Mouse (Mus musculus) ovary, adult 18-20 months (tissue): ENCODE results near the gene Fars2.
"Not testable (repeated sequence)": the region's sequence is repeated elsewhere in the genome, so short reads cannot be mapped to it uniquely, and the experiment has no call there.

Source experiments
- DNase-seq: peaks from one replicate; pipeline ENCODE4 v3.0.0; 2022; ENCODE audit warnings: low spot score, mixed read lengths

The Fars2 gene

DNA sequence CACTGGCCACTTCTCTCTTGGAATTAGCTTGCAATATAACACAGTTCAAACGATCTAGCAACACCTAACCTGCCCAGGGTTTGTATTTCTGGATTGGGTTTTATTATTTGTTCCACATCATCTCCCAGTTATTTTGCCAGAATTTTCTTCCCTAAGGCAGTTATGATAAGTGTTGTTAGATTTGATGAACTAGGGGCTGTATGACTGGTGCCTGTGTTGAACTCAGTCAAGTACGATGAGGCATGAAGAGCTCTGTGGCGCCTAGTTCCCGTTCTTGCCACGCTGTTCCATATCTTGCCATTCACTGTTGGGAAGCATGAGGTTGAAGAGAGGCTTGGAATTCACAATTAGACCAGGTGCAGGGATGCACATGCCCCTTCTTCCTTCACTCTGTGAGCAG is 177.3 kb downstream of the Fars2 start:
- no peak for DNase-seq

DNA sequence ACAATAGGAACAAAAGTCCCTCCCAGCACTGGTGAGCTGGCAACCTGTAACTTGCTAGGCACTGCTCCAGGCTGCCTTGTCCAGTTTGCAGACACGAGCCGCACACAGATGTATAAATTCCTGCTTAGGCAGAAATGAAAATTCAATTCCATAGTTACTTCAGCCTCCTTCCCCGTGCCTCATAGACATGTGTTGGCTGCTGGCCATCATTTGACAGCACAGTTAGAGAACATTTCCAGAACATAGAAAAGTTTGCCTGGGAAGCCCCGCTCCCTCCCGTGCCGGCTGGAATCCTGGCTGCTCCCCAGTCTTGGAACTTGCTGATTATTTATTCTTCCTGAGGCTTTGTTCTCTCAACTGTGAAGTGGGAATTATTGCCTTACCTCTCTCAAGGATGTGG is 178.6 kb downstream of the Fars2 start:
- peak; percentile 10 for DNase-seq

DNA sequence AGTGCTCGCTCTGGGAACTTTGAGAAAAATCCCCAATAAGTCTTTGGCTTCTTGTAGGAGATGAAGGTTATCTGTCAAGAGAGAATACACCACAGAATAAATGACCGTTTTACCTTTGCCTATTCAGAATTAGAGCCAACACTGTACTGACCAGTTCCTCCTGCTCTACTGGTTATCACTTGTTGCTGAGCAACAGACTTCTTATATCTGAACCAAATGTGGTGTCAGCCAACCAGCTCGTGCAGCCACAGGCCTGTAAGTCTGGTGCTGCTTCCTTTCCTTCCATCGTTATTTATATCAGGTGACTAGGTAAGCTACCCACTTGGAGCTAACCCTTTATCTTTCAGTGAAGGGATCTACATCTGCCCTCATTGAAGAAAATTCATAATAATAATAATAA is 179.4 kb downstream of the Fars2 start:
- no peak for DNase-seq

DNA sequence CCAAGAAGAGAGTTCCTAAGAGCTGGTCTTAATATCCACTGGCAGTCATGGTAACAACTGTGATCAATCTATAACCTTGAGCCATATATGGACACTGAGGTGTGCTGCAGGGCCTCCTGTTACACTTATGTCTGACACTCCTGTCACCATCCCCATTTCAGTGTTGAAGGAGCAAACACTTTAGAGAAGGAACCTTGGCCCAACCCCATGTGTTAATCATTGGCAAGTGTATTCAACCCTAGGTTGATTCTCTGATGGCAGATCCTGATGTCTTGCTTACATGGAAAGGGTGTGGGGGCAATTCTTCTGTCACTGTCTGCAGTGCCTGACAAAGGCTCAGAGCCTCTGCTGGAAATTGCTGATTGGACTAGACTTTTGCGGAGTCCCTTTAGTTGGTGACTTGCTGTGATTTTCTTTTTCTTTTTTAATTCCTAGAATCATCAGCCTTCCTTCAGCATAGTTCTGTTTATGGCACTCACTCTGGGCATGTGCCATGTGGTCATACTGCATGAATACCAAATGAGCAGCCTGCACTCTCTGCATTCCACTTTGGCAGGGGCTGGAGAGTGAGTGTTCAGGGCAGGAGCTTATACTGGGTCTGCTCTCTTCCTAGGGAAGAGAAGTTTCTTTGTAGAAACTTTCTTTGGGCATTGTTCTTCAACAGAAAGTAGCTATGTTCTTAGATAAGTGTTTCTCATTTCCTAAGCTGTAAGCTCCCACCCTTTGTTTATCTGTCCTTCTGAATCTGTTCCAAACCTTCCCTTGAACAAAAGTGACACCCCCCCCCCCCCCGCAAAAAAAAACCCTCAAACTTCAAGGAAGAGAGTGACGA is 181.0 kb downstream of the Fars2 start:
- DNase-seq, result no peak

DNA sequence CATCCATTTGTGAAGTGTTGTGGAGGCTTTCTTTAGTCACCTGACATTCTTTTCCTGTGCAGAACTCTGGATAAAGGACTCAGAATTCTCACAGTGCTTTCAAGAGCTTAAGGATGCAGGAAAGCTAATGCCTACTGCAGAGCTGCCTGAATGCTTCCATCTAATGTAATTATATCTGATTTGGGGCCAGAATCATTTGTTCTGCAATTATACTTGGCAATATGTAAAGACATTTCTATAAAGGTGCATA is 181.5 kb downstream of the Fars2 start:
- DNase-seq, result no peak

DNA sequence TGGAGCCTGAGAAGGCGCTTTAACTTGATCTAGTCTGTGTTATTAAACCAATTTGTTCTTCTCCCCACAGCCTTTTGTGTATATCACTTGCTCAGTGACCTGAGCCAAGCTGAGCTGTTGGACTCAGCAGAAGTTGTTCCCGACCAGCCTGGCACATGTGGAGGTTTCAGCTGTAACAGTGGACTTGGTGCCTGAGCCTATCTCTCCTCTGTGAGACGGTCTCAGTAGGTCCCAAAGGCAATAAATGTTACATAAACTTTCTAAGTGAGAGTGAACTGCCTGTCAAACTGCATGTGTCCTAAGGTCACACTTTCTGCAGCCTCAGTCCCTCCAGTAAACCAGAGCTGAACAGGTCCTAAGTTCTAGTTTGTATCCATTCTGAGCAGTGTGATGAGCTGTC is 185.6 kb downstream of the Fars2 start:
- no peak for DNase-seq

DNA sequence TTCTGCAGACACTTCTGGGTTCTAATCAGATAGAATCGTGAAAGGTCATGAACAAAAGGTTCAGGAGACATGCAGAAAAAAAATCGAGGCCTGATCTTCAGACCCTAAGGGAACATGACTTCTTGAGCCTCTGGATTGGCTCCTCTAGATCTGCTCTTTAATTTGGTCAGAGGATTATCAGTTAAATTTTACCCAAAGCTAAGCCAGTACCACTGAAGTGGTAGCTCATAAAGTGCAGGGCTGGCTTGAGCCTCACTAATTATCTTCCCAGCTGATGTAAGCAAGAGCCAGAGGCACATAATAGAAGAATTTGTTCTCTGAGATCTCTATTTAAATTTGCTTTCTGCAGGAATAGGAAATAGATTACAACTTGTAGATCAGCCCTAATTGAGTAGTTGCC is 188.1 kb downstream of the Fars2 start:
- no peak for DNase-seq

DNA sequence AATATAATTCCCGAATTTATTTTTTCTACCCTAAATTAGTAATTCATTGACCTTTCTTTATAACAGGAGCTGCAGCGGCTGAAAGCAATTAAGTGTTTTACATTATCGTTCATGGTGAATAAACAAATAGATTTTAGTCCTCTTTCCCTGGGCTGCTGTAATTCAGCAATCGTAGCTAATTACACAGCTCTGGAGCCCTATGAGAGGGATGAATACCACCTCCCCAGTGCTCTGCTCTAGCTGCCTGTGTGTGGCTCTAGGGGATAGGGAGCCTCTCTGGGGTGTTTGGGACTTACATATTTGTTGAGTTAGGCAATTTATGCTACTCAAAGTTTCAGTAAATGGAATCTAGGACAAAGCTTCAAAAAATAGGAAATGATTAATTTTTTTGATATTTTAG is 190.2 kb downstream of the Fars2 start:
- DNase-seq, result no peak

DNA sequence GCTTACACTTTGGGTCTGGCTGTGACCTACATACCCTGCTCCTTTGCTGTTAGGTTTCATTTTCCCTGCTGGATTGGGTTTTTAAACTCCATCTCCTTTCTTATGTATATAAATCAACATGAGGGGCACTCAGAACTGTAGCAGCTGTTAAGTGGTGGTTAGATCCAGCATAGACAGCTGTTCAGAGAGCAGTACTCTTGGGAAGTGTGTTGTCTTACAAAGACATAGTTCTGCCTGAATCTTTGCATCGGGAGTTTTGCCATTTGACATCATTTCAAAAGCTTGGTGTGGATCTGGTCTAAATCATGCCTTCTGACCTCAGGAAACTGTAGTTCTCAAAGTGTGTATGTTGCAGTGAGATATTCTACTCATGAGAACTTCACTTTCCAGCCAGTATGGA is 191.9 kb downstream of the Fars2 start:
- no peak for DNase-seq

DNA sequence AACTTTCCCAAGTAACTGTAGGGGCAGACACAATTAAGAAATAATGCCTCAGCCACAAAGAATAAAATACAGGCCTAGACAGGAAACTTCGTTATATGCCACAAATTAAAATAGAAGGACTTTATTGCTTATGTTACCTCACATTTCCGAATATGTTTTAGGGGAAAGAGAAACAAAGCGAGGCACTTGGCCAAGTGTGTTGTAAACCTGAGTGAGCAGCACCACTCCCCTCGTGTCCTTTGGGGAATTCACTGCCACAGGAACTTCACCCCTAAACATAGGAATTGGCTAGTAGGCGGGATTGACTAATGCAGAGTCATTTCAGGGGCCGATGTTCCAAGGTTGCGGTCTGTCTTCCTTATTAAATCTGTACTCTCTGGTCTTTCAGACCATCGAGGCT is 197.0 kb downstream of the Fars2 start:
- no peak for DNase-seq

DNA sequence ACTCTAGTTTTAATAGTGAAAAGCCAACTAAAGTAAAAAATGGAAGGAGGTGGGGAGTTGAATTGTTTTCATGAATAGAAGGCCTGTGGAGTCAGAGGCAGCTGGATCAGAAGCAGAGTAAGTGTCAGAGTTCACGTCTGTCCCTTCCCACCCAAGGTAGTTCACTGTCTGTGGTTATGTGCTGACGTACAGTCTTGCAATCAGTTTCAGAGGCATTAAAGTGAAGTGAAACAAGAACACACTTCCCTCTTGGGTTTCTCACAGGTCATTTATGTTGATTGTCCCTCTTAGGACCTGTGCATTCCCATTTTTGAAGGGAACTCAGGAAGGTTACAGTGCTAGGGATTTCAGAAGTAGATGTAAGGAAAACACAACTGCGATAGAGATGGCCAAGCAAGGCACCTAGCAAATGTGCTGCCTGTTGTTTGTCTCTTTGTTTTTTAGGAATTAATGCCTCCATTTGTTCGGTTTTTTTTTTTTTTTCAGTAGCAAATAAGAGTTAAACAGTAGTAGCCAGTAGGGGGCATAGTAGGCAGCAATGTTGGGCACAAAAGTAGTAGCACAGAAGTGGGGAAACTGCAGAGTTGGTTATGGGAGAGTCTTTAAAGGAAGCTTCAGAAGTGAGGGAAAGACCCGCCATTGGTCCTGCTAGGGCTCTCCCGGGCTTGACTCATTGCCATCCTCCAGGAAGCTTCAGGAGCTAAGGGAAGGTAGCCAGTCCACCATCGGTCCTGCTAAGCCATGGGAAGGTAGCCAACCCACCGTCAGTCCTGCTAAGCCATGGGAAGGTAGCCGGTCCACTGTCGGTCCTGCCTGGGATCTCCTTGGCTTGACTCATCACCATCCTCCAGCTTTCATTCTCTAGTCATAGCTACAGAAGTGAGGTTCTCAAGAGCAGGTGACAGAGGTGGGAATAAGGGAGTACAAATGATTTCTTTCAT is 197.9 kb downstream of the Fars2 start:
- DNase-seq, result no peak

DNA sequence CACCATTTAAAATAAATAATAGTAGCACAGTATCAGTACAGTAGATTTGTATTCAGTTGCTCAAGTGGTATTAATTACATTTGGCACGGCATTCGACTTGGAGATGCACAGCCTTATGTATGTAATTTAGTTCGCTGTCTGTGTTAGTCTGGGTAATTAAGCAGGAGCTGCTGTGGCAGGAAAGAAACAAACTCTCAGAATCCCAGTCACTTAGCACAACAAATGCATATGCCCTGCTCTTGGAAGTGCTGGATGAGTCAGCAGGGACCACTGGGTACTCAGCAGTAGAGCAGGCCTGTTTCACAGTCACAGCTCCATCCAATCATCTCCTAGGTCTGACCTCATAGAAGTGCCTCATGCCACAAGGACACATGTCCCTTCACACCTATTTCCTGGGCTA is 200.6 kb downstream of the Fars2 start:
- no peak for DNase-seq

DNA sequence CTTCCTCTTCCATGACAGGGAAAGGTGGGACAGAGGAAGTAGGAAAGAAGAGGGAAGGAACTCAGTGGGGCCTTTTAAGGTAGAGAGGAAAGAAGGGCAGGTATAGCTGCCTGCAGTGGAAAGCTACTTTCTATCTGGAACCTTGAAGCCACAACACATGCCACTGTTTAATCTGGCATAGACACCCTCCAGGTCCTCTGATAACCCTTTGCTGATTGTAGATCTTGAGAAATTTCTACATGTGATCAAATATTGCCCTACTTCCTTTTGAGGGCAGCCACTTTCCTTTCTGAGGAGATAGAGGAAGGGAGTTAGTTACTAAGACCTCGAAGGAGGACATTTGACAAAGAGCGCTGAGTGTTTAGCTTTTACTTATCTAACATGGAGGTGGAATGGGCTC is 207.4 kb downstream of the Fars2 start:
- no peak for DNase-seq

DNA sequence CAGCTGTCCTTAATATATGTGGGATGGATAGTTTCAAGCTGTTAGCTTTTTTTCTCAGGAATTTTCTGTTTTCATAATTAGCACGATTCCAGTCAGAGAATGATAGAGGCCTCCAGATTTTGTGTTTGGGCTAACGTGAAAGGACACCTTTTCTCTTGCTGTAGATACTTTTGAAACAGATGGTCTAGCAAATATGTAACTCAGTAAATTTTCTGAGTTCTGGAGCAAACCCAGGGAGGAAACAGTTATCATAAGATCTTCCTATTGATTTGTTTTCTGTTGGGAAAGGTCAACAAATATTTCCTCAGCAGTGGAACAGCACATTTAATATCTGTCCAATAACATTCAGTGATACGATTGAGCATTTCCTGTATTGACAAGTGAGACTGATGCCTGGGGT is 209.3 kb downstream of the Fars2 start:
- DNase-seq, result no peak

DNA sequence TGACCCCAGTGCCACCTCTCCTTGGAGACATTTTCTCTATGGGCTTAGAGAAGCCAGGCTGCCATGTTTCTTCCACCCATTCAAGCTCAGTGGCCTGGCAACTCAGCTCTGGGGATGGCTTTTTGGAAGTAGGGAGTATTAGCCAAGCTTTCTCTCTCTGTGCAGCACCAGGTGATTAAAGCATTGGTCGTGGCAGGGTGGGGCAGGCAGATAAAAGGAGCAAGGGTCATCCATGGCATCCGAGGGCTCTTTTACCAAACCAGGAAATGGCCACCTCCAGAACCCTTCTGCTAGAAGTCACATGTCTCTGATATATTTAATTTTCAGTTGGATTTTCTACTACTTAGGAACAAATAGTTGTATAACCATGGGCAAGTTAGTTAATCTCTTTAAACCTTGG is 212.7 kb downstream of the Fars2 start:
- DNase-seq, result no peak

DNA sequence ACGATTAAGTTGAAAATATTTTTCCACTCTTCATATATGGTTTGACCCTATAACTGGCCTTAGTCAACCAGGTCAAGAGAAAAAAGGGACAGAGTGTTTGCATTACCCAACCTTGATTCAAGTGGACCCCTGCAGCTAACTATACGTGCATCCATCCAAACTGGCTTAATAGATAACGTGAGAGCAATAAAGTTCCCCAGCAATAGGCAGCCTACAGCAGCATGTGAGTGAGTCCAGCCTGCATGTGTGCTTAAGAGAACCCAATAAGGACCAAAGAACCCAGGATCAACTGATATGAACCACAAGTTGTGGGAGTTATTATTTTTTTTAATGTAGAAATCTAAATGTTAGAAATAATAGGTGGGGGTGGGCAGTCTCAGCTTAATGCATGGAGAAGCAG is 213.3 kb downstream of the Fars2 start:
- no peak for DNase-seq

DNA sequence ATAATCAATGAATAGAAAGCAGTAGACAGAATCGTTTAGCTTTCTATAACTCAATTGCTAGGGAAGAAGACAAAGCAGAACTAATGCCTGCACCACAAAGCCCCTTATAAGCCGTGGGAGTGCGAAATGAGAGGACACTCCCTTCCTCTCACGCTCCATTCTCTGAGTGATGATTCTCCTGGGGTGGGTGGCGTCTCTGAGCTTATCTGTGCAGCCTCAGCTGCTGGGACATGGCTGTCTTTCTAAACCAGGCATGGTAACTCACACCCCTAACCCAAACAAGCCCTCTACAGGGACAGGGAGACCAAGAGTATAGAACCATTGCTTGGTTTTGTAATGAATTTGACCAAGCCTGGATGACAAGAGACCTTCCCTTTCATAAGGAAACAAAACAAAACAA is 217.5 kb downstream of the Fars2 start:
- DNase-seq, result no peak

DNA sequence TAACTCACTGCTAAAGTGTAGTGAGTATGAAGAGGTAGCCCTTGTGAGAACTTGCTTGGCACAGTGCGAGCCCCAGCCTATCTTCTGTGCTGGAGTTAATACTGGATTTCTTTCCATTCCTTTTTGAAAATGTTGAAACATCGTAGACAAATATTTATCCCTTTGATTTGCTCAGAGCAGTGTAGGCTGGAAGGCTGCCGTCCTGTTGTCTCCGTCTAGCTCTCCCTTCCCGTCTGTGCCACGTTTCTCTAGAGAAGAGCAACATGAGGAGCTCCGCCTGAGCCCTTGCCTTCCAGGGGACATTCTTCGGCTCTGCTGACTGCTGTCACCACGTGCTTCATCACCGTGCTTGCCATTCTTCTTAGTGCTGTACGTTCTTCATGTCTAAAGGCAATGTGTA is 234.3 kb downstream of the Fars2 start:
- DNase-seq, result no peak

DNA sequence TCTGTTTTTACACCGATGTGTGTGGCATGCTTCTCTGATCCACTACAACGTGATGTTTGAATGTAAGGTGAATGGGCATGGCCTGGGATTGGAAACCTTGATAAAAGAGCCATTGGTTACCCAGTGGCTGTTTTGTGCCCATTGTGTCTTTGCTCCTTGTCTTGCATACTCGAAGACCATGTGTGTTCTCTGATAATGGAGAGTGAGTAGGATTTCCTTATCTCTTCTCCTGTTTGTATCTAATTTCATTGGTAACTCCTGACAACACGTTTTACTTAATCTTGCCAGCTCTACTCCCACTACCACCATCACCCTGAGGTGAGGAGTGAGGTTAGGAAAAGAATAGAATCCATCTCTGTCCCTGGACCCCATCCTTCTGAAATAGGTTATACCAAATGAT is 240.3 kb downstream of the Fars2 start:
- no peak for DNase-seq

DNA sequence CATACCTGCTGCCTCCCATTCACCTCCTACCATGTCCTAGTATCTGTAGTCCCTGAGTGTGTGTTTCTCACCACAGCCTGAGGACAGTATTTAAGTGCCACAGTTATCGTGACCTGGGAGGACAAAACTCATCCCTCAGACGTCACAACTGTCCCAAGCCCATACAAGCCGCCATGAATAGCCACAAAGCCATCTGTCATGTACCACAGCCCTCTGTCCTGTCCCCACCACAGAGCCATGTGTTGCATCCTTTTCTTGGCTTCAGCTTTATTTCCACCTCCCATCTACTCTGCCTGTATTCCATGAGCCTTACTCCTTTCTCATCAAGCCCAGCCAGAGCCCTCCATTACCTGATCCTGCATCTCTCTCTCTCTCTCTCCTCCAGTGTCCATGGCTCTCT is 244.2 kb downstream of the Fars2 start:
- DNase-seq, result no peak

DNA sequence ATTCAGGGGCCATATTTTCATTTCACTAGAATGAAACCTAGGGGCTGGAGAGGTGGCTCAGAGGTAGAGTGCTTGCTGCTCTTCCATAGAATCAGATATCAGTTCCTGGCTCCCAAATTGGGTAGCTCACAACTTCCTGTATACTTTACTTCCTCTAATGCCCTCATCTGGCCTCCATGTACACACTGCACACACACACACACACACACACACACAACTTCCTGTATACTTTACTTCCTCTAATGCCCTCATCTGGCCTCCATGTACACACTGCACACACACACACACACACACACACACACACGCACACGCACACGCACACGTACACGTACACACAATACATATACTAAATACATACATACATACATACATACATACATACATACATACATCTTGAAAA is 248.5 kb downstream of the Fars2 start:
- not testable (repeated sequence) for DNase-seq

DNA sequence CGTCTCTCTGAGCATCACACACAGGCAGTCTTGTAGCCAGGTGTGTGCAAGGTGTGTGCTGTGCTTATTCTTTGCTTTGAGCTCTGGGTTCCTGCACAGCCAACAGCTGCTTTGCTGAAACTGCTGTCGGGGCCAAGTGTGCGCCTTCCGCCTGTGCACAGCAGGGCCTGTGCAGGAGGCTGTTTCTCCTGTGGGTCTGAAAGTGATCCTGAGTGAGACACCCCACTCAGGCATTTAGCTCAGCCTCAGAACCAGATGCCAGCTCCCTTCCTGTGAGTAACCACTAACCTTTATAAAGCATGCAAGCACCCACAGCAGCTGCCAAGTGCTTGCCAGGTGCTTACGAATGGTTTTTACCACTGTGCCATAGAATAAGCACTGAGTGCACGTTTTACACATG is 249.1 kb downstream of the Fars2 start:
- DNase-seq, result no peak

DNA sequence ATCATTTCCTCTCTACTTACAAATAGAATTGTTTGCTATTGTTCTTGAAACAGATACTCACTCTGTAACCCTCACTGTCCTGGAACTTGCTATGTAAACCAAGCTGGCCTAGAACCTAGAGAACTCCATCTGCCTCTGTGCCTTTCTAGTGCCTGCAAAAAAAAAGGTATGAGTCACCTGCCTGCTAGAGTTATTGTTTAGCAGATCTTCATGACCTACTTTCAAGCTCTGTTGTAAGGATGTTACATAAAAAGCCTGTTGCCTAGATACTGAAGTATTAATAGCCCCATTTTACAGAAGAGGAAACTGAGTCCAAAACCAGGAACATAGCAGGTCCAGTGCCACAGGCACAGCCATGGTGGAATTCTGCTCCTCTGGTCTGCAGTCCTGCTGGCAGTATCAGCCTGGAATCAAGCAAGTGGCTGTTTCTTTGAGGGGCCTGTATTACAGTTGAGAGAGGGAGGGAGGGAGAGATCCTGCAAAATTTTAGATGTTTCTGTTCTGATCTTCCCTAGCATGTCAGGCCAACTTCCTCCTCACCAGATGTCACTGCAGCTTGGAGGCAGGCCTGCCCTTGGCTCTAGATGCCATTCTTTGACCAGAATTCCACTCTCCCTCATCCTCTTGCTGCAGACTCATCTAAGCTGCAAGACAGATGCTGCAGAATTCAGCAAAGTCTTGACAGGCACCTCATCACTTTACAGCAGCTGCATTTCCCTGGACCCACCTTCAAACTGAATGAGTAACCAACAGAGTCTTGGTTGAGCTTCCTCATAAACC is 250.7 kb downstream of the Fars2 start:
- DNase-seq, result no peak
